Mouse (Mus musculus) stomach, postnatal 0 days (tissue): Measurements from ENCODE around the gene Pspn. TPM values are rescaled to one million over a fixed set of nuclear protein-coding genes. Genes with fewer than 3 reads are reported as not detected.

ENCODE experiments used
- ATAC-seq: fragments of 200-750 bp; cut with Nextera tagmentation; 2 replicates; pipeline ENCODE4 v1.8.0; 2017; ENCODE audit not compliant: low FRiP score, low TSS enrichment
- DNase-seq: peaks from one replicate; pipeline ENCODE4 v3.0.0-alpha.2; 2016; ENCODE audit warnings: low spot score
- H3K27ac ChIP-seq: fragments of 300-500 bp; sonication (generic); replicated peaks from 2 replicates; pipeline ENCODE4 v1.5.1; 2014; ENCODE audit warnings: mild to moderate bottlenecking, control low read depth
- H3K27me3 ChIP-seq: fragments of 300-500 bp; sonication (generic); 2 replicates; pipeline ENCODE4 v1.6.1; 2014; ENCODE audit warnings: low read length; ENCODE audit not compliant: control insufficient read depth, insufficient read depth
- H3K36me3 ChIP-seq: fragments of 300-500 bp; sonication (generic); 2 replicates; pipeline ENCODE4 v1.6.1; 2014; ENCODE audit warnings: low read length, mixed read lengths; ENCODE audit not compliant: control insufficient read depth, insufficient read depth
- H3K4me1 ChIP-seq: fragments of 300-500 bp; sonication (generic); replicated peaks from 2 replicates; pipeline ENCODE4 v1.6.1; 2014; ENCODE audit warnings: antibody characterized with exemption; ENCODE audit not compliant: control insufficient read depth, insufficient read depth
- H3K4me2 ChIP-seq: fragments of 300-500 bp; sonication (generic); replicated peaks from 2 replicates; pipeline ENCODE4 v1.6.1; 2014; ENCODE audit warnings: low read depth, mild to moderate bottlenecking, control low read depth, moderate library complexity
- H3K4me3 ChIP-seq: fragments of 300-500 bp; sonication (generic); 2 replicates; pipeline ENCODE4 v1.5.1; 2014; ENCODE audit warnings: low read depth, low read length, control low read depth
- H3K9ac ChIP-seq: fragments of 300-500 bp; sonication (generic); 2 replicates; pipeline ENCODE4 v1.6.1; 2014; ENCODE audit warnings: mild to moderate bottlenecking, low read length, control low read depth, mixed read lengths
- H3K9me3 ChIP-seq: fragments of 300-500 bp; sonication (generic); 2 replicates; pipeline ENCODE4 v1.6.1; 2016; ENCODE audit warnings: low read length; ENCODE audit not compliant: control insufficient read depth
- CTCF ChIP-seq: IDR thresholded peaks from 2 replicates; pipeline ENCODE4 v1.5.1; 2016; ENCODE audit warnings: antibody characterized with exemption, low read depth, mild to moderate bottlenecking, moderate library complexity
- EP300 ChIP-seq: optimal IDR thresholded peaks from 2 replicates; pipeline ENCODE3; 2016; ENCODE audit warnings: antibody characterized with exemption
- WGBS: fragments of 180-500 bp; shearing (Covaris S2); extraction: QIAGEN DNeasy Blood & Tissue Kit; methylation state at CpG from one replicate; pipeline ENCODE4 v1.1.7; 2014; 5-methylcytosine and 5-hydroxymethylcytosine counted together
- polyA plus RNA-seq: library from polyadenylated mRNA; unstranded; fragments of >200 nt; fragmentation: Nextera tagmentation; extraction: Ambion mirVana; gene quantifications from 2 replicates; pipeline ENCODE4 v1.2.1, GENCODE M21; 2015

The Pspn gene
- polyA plus RNA-seq, 1 experiment from 2014 or later: not detected

DNA sequence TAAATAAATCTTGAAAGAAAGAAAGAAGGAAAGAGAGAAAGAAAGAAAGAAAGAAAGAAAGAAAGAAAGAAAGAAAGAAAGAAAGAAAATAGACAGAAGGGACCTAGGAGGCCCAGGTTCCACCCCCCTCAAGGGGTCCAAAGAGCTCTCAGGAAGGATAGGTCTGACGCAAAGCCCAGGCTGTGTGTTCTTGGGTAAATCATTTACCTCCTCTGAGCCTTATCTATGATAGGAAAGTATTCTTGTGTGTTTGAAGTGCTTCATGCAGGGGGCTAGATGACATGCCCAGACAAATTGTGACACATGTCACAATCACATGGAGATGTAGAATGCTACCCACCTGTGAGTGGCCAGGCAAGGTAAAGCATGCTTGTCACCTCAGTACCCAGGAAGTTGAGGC, 47.2 kb downstream of the Pspn start:
- no peak overlapping the region for H3K9ac ChIP-seq
- no peaks in the 10 kb centered on the region for H3K9me3 ChIP-seq
- 65% methylated on average over 1 of the region's 1 CpGs for WGBS
- H3K36me3 ChIP-seq: no peaks in the 10 kb centered on the region
- no peak overlapping the region for H3K4me3 ChIP-seq
- no peak for DNase-seq
- no peak for ATAC-seq
- no peak overlapping the region for H3K27ac ChIP-seq
- no peak overlapping the region for H3K4me2 ChIP-seq
- no peaks in the 10 kb centered on the region for H3K4me1 ChIP-seq
- TF ChIP-seq EP300 (no peak), CTCF (no peak)
- no peaks in the 10 kb centered on the region for H3K27me3 ChIP-seq

DNA sequence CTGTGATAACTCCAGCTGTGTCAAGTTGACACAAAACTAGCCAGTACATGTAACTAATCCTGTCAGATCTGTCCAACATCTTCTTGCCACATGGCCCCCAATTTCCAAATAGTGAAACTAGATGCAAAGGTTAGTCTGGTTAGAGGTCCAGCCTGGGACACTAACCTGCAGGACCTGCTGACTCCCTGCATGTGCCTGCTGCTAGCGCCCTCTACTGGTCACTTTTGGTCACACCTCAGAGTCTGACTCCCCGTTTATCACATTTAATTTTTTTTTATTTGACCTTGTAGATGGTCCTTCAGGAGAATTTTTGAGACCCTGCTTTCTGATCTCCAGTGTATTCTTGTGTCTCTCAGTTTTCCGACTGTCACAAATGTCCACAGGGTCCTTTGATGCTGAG, 48.9 kb downstream of the Pspn start:
- Histone ChIP-seq H3K9me3 (no peaks in the 10 kb centered on the region), H3K4me3 (no peak overlapping the region), H3K9ac (no peak overlapping the region), H3K27ac (no peak overlapping the region), H3K4me2 (no peak overlapping the region), H3K36me3 (no peaks in the 10 kb centered on the region), H3K27me3 (no peaks in the 10 kb centered on the region), H3K4me1 (no peaks in the 10 kb centered on the region)
- ATAC-seq (no peak), DNase-seq (peak; percentile 61)
- WGBS: 19% methylated on average over 3 of the region's 3 CpGs
- TF ChIP-seq EP300 (no peak), CTCF (peak; percentile 81)

Other genes starting within 250 kb of the Pspn start
- gene Nrtn, start 242.5 kb downstream of the Pspn start, polyA plus RNA-seq: 32.4 and 37.9 TPM in 2 replicates
- 22.9 and 24.4 TPM in 2 replicates for gene Dus3l, start 235.3 kb downstream of the Pspn start, polyA plus RNA-seq
- gene Prr22, start 229.8 kb downstream of the Pspn start, polyA plus RNA-seq: 0.38 and 0.65 TPM in 2 replicates
- gene Rfx2, start 169.0 kb downstream of the Pspn start, polyA plus RNA-seq: 3.2 and 3.3 TPM in 2 replicates
- 0.04 TPM in 1 of 2 replicates, not detected in the other for gene Acsbg2, start 125.6 kb downstream of the Pspn start, polyA plus RNA-seq
- gene 1700061G19Rik, start 124.5 kb downstream of the Pspn start, polyA plus RNA-seq: 1.0 and 1.4 TPM in 2 replicates
- gene Mllt1, start 64.6 kb downstream of the Pspn start, polyA plus RNA-seq: 13.7 and 15.3 TPM in 2 replicates
- gene Acer1, start 17.9 kb downstream of the Pspn start, polyA plus RNA-seq: 13.5 and 15.8 TPM in 2 replicates
- 87.0 and 88.6 TPM in 2 replicates for gene Clpp, start 9.7 kb downstream of the Pspn start, polyA plus RNA-seq
- gene Alkbh7, start 2.7 kb downstream of the Pspn start, polyA plus RNA-seq: 28.7 and 32.5 TPM in 2 replicates
- 36.9 and 37.3 TPM in 2 replicates for gene Gtf2f1, start 11.3 kb upstream of the Pspn start, polyA plus RNA-seq
- gene Gm17949, start 11.5 kb upstream of the Pspn start, polyA plus RNA-seq: 0.33 and 0.45 TPM in 2 replicates
- gene Khsrp, start 31.5 kb upstream of the Pspn start, polyA plus RNA-seq: 16.9 and 18.2 TPM in 2 replicates
- not detected in 2 replicates for gene Slc25a41, start 41.6 kb upstream of the Pspn start, polyA plus RNA-seq
- 74.9 and 82.7 TPM in 2 replicates for gene Crb3, start 59.1 kb upstream of the Pspn start, polyA plus RNA-seq
- gene Slc25a23, start 59.8 kb upstream of the Pspn start, polyA plus RNA-seq: 3.1 and 4.2 TPM in 2 replicates
- gene Dennd1c, start 78.5 kb upstream of the Pspn start, polyA plus RNA-seq: 2.4 and 2.8 TPM in 2 replicates
- 9.5 and 11.5 TPM in 2 replicates for gene Tubb4a, start 87.8 kb upstream of the Pspn start, polyA plus RNA-seq
- gene Tnfsf9, start 105.3 kb upstream of the Pspn start, polyA plus RNA-seq: 2.3 and 3.5 TPM in 2 replicates
- 0.11 TPM in 1 of 2 replicates, not detected in the other for gene Cd70, start 149.8 kb upstream of the Pspn start, polyA plus RNA-seq
- gene Tnfsf14, start 194.2 kb upstream of the Pspn start, polyA plus RNA-seq: 0.05 TPM in 1 of 2 replicates, not detected in the other
- 9.3 and 9.8 TPM in 2 replicates for gene C3, start 228.1 kb upstream of the Pspn start, polyA plus RNA-seq
- gene Gpr108, start 248.4 kb upstream of the Pspn start, polyA plus RNA-seq: 48.0 and 52.4 TPM in 2 replicates
- gene Trip10, start 249.4 kb upstream of the Pspn start, polyA plus RNA-seq: 27.5 and 29.9 TPM in 2 replicates